Mouse (Mus musculus) kidney, adult 2 months (tissue): Measurements from ENCODE around the gene Prss33. TPM values are rescaled to one million over a fixed set of nuclear protein-coding genes. Genes with fewer than 3 reads are reported as not detected.

Experiments
- DNase-seq: peaks from one replicate; pipeline ENCODE4 v3.0.0; 2021
- H3K27ac ChIP-seq: fragments of 200-500 bp; 2 replicates; pipeline ENCODE4 v1.5.1; 2012; ENCODE audit warnings: low read depth, low read length, control low read depth, inconsistent platforms; ENCODE audit not compliant: insufficient read depth
- H3K27me3 ChIP-seq: fragments of 200-500 bp; replicated peaks from 2 replicates; pipeline ENCODE4 v1.6.1; 2012; ENCODE audit warnings: mild to moderate bottlenecking, moderate library complexity, low read length, inconsistent platforms; ENCODE audit not compliant: control insufficient read depth, insufficient read depth
- H3K36me3 ChIP-seq: fragments of 200-500 bp; 2 replicates; pipeline ENCODE4 v1.6.1; 2012; ENCODE audit warnings: mild to moderate bottlenecking, moderate library complexity, low read length, inconsistent platforms; ENCODE audit not compliant: control insufficient read depth, insufficient read depth
- H3K4me1 ChIP-seq: fragments of 200-500 bp; 2 replicates; pipeline ENCODE4 v1.6.1; 2011; ENCODE audit warnings: low read length; ENCODE audit not compliant: control insufficient read depth, insufficient read depth
- H3K4me3 ChIP-seq: fragments of 200-500 bp; 2 replicates; pipeline ENCODE4 v1.5.1; 2011; ENCODE audit warnings: mild to moderate bottlenecking, low read depth, low read length, control low read depth; ENCODE audit not compliant: insufficient read depth
- CTCF ChIP-seq: fragments of 200-500 bp; conservative IDR thresholded peaks from 2 replicates; pipeline ENCODE4 v1.5.1; 2011; ENCODE audit warnings: low read depth, mild to moderate bottlenecking, control low read depth, low read length, moderate library complexity, mixed read lengths; ENCODE audit not compliant: insufficient read depth, insufficient read length
- POLR2A ChIP-seq: fragments of 200-500 bp; IDR thresholded peaks from one replicate; pipeline ENCODE4 v1.6.1; 2011; ENCODE audit warnings: low read depth, low read length, control low read depth
- WGBS: fragments of 180-500 bp; shearing (Covaris S2); methylation state at CpG from one replicate; pipeline ENCODE4 v1.1.7; 2018; 5-methylcytosine and 5-hydroxymethylcytosine counted together
- polyA plus RNA-seq: library from polyadenylated mRNA; depleted of rRNA; stranded (reverse); fragments of >200 nt; gene quantifications from 2 replicates; pipeline ENCODE4 v1.2.3, GENCODE M21; 2012

Gene Prss33
- polyA plus RNA-seq, 1 experiment, result not detected

DNA sequence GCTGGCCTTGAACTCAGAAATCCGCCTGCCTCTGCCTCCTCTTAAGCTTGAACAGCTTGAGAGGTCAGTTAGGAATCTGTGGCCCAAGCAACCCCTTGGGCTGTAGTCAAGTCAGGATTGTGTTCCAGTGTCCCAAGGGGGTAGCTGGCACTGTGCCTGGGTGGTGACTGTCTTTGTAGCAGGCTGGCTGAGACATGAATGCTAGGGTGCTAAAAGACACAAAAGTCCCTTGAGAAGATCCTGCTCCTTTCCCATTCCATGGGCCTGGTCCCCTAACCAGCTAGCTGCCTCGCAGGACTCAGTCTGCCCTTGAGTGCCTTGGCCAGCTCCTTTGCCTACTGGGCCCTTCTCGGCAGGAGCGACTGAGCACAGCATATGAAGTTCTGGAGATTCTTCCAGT, 27.1 kb upstream of the Prss33 start:
- Histone ChIP-seq H3K27me3 (no peaks in the 10 kb centered on the region), H3K27ac (no peak overlapping the region), H3K4me3 (no peak overlapping the region), H3K4me1 (no peaks in the 10 kb centered on the region), H3K36me3 (no peaks in the 10 kb centered on the region)
- TF ChIP-seq POLR2A, result no peak
- TF ChIP-seq CTCF, result no peak
- no peak for DNase-seq
- 93% methylated on average over 4 of the region's 4 CpGs for WGBS

DNA sequence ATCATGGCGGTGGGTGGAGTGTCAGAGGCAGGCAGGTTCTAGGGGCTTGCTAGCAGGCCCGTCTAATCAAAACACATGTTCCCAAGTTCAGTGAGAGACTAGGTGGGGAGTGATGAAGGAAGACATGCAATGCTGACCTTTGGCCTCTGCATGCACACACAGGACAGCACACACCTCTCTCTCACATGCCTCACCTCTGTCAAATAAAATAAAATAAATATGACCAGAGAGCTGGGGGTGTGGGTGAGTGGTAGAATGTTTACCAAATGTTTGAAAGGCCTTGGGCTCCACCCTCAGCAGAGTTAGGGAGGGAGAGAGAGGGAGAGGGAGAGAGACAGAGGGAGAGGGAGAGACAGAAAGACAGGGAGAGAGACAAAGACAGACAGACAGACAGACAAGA, 22.1 kb upstream of the Prss33 start:
- no peak overlapping the region for H3K27ac ChIP-seq
- H3K4me3 ChIP-seq, result no peak overlapping the region
- no peaks in the 10 kb centered on the region for H3K4me1 ChIP-seq
- 86% methylated on average over 2 of the region's 2 CpGs for WGBS
- no peaks in the 10 kb centered on the region for H3K36me3 ChIP-seq
- no peaks in the 10 kb centered on the region for H3K27me3 ChIP-seq
- TF ChIP-seq CTCF (no peak), POLR2A (no peak)
- no peak for DNase-seq

DNA sequence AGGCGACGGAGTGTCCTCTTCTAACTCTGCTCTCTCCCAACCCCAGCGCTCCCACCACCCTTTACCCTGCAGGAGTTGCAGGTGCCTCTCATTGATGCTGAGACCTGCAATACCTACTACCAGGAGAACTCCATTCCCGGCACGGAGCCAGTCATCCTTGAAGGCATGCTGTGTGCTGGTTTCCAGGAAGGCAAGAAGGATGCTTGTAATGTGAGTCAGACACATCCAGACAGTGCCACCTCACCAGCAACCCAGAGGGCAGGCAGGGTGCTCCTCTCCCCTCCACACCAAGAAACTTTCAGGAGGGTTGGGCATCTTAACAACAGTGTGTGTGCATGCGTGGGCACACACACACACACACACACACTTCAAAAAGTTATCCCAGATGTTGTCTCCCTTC, 21.3 kb upstream of the Prss33 start:
- H3K36me3 ChIP-seq, result no peaks in the 10 kb centered on the region
- WGBS, result 78% methylated on average over 6 of the region's 6 CpGs
- no peaks in the 10 kb centered on the region for H3K4me1 ChIP-seq
- no peaks in the 10 kb centered on the region for H3K27me3 ChIP-seq
- TF ChIP-seq POLR2A (no peak), CTCF (no peak)
- no peak overlapping the region for H3K27ac ChIP-seq
- H3K4me3 ChIP-seq, result no peak overlapping the region
- no peak for DNase-seq

DNA sequence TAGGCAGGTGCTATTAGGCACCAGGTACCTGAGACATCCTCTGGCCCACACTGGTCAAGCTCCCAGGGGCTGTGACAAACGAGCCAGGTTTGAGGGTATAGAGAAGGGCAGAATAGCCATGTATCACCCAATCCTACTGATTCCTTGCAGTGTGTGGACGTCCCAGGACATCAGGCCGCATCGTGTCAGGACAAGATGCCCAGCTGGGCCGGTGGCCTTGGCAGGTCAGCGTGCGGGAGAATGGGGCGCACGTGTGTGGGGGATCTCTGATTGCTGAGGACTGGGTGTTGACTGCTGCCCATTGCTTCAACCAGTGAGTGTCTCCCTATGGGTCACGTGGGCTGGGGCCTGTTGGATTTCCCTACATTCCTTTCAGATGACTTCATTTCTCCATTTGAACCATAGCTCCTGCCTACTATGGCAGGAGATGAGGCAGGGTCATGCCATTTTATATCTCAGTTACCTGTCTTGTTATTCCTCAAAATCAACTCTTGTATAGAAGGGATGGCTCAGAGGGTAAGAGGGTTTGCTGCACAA, 18.4 kb upstream of the Prss33 start:
- 90% methylated on average over 10 of the region's 10 CpGs for WGBS
- no peaks in the 10 kb centered on the region for H3K36me3 ChIP-seq
- no peak overlapping the region for H3K4me3 ChIP-seq
- no peaks in the 10 kb centered on the region for H3K27me3 ChIP-seq
- DNase-seq, result no peak
- no peak overlapping the region for H3K27ac ChIP-seq
- no peak for TF ChIP-seq POLR2A
- TF ChIP-seq CTCF, result no peak
- H3K4me1 ChIP-seq, result no peaks in the 10 kb centered on the region

DNA sequence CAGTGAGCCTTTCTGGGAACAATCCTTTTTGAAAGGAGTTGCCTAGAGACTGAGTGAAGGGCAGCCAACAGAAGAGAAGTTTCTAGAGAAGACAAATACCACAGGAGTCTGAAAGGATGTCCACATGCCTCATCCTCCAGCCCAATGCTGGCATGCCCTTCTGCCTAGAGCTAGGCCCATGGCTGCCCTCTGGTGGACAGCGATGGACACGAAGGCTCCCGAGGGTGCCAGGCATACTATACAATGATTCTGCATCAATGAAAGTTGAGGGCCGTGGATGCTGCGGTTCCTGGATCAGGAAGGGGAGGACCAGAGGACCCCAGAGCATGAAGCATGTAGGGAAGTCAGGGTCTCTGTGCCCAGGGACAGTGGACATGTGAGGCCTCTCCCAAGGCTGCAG, 17.4 kb upstream of the Prss33 start:
- H3K4me1 ChIP-seq, result no peaks in the 10 kb centered on the region
- WGBS, result 47% methylated on average over 5 of the region's 5 CpGs
- peak; percentile 58 for DNase-seq
- TF ChIP-seq POLR2A (no peak), CTCF (peak; percentile 75)
- H3K27ac ChIP-seq, result no peak overlapping the region
- no peaks in the 10 kb centered on the region for H3K27me3 ChIP-seq
- no peaks in the 10 kb centered on the region for H3K36me3 ChIP-seq
- no peak overlapping the region for H3K4me3 ChIP-seq

DNA sequence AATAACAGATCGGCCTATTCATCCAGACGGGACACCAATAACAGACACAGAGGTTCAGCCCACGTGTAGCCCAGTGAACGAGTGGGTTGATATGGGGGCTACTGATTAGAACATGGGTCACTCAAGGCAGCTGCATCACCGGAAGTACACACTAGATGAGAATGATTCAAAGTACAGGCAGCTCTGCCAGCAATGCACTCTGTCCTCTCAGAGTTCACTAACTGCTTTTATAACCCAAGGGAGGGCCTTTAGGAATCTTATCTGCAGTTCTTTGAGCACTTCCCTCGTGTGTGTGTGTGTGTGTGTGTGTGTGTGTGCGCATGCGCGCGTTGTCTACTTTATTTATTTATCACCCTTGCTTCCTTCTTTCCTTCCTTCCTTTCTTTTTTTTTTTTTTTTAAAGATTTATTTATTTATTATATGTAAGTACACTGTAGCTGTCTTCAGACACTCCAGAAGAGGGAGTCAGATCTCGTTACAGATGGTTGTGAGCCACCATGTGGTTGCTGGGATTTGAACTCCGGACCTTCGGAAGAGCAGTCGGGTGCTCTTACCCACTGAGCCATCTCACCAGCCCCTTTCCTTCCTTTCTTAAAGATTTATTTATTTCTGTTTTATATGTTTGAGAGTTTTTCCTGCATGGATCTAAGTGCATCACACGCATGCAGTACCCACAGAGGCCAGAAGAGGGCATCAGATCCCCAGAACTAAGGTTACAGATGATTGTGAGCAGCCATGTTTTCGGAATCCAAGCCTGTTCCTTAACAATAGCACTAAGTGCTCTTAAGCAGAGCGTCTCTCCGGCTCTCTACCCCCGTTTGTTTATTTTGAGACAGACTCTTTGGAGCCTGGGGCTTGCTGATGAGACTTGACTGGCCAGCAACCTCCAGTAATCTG, 15.2 kb upstream of the Prss33 start:
- WGBS, result 43% methylated on average over 18 of the region's 19 CpGs
- no peak overlapping the region for H3K4me3 ChIP-seq
- no peaks in the 10 kb centered on the region for H3K4me1 ChIP-seq
- TF ChIP-seq CTCF, result peak; percentile 68
- no peak for TF ChIP-seq POLR2A
- no peaks in the 10 kb centered on the region for H3K27me3 ChIP-seq
- no peaks in the 10 kb centered on the region for H3K36me3 ChIP-seq
- H3K27ac ChIP-seq, result no peak overlapping the region
- DNase-seq, result peak; percentile 66

DNA sequence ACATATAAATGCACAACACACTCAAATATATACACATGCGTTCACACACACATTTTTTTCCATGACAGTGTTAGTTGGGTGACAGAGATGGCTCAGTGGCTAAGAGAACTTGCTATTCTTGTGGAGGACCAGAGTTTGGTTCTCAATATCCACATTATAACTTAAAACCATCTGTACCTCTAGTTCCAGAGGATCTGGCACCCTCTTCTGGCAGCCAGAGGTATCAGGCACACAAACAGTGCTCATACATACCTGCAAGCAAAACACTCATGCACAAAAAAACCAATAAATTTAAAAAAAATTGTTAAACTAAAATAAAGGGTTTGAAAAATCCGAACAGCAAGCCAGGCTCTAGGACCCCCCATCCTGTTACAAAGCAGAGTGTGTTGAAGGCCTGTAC, 14.2 kb upstream of the Prss33 start:
- no peak overlapping the region for H3K4me3 ChIP-seq
- WGBS, result 70% methylated on average over 2 of the region's 2 CpGs
- no peak for DNase-seq
- no peak overlapping the region for H3K27ac ChIP-seq
- no peaks in the 10 kb centered on the region for H3K27me3 ChIP-seq
- no peaks in the 10 kb centered on the region for H3K36me3 ChIP-seq
- H3K4me1 ChIP-seq, result no peaks in the 10 kb centered on the region
- TF ChIP-seq POLR2A, result no peak
- 0 out of 2 replicates have a peak, but pooled peaks have one; percentile 22 for TF ChIP-seq CTCF
